Mouse (Mus musculus) kidney, postnatal 4 days (tissue): ENCODE data around the gene Bcas2.

Experiments
- DNase-seq, 2 experiments: peaks; one replicate each; pipeline ENCODE4 v3.0.0; 2021; ENCODE audit warnings: mixed read lengths in 2 of 2

The Bcas2 gene

GRCm38 (mm10) chr3:103171505-103172267 lies at the start of gene Bcas2:
Gene Bcas2, plus strand, starts transcription at chr3:103171655.
- peak; percentile 99 to 100 for DNase-seq

- no peak for DNase-seq
Observed at GRCm38 (mm10) chr3:103123636-103124035, 47.8 kb upstream of the Bcas2 start.

GRCm38 (mm10) chr3:103126138-103126537 lies 45.3 kb upstream of the Bcas2 start:
- no peak for DNase-seq

- no peak for DNase-seq
Observed at GRCm38 (mm10) chr3:103127177-103127576, 44.3 kb upstream of the Bcas2 start.

GRCm38 (mm10) chr3:103127721-103128120 lies 43.7 kb upstream of the Bcas2 start:
- DNase-seq: no peak

- DNase-seq: no peak
Observed at GRCm38 (mm10) chr3:103128251-103128650, 43.2 kb upstream of the Bcas2 start.

GRCm38 (mm10) chr3:103129367-103130159 lies 41.9 kb upstream of the Bcas2 start:
- no peak for DNase-seq

GRCm38 (mm10) chr3:103130236-103130751 lies 41.2 kb upstream of the Bcas2 start:
- peak; percentile 22 to 48 for DNase-seq

- no peak for DNase-seq
Observed at GRCm38 (mm10) chr3:103133098-103133497, 38.4 kb upstream of the Bcas2 start.

GRCm38 (mm10) chr3:103136414-103137077 lies 34.9 kb upstream of the Bcas2 start:
- no peak for DNase-seq

- DNase-seq: peak; percentile 60 to 71
Observed at GRCm38 (mm10) chr3:103139047-103139446, 32.4 kb upstream of the Bcas2 start.

GRCm38 (mm10) chr3:103140095-103140838 lies 31.2 kb upstream of the Bcas2 start:
- peak; percentile 26 to 42 for DNase-seq

GRCm38 (mm10) chr3:103141287-103141686 lies 30.2 kb upstream of the Bcas2 start:
- no peak for DNase-seq

GRCm38 (mm10) chr3:103142366-103142765 lies 29.1 kb upstream of the Bcas2 start:
- no peak for DNase-seq

- DNase-seq: no peak
Observed at GRCm38 (mm10) chr3:103145336-103145735, 26.1 kb upstream of the Bcas2 start.

GRCm38 (mm10) chr3:103145791-103146190 lies 25.7 kb upstream of the Bcas2 start:
- DNase-seq: no peak

- DNase-seq: no peak
Observed at GRCm38 (mm10) chr3:103146330-103147166, 24.9 kb upstream of the Bcas2 start.

- no peak for DNase-seq
Observed at GRCm38 (mm10) chr3:103147775-103148174, 23.7 kb upstream of the Bcas2 start.

GRCm38 (mm10) chr3:103148941-103149340 lies 22.5 kb upstream of the Bcas2 start:
- DNase-seq: no peak

- peak; percentile 27 to 31 for DNase-seq
Observed at GRCm38 (mm10) chr3:103153761-103154160, 17.7 kb upstream of the Bcas2 start.

- DNase-seq: no peak
Observed at GRCm38 (mm10) chr3:103159232-103159900, 12.1 kb upstream of the Bcas2 start.
